Mouse (Mus musculus): Measurements from ENCODE around the gene Mif4gd. TPM values are rescaled to one million over a fixed set of nuclear protein-coding genes. Genes with fewer than 3 reads are reported as not detected.

The Mif4gd gene
- polyA plus RNA-seq, 1 experiment from 2014 or later, result 12.0 TPM

DNA sequence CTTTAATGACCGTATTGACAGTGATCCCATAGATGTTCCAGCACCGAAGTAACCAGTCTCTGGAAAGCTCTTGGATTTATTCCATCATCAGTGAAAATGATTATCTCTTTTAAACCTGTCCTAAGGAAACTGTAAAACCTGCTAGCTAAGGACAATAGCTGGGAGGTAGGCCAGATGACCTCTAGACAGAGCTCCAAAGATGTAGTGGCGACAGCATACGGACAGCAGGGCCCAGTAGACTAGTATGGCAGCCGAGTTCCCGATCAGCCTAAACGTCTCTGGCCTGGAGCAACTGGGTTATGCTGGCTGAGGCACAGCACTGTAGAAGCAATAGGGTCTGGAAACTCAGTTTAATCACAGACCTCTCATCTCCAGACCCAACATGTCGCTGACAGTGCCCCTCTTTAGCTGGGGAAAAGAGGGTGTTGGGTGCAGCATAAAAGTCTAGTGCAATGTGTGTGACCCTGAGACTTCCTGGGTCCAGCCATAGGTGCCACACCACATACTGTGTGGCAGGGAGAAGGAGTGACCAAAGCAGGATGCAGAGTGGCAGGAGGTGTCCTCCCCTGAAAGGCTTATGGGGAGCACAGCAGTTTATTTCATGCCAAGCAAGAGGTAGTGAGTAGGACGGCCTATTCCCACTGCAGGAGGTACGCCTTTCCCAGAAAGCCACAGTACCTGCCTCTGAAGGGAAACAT lies 28.2 kb downstream of the Mif4gd start:
- Histone ChIP-seq H3K27ac (no peak overlapping the region), H3K4me3 (no peak overlapping the region), H3K9me3 (replicated peaks) (no peaks in the 10 kb centered on the region), H3K9ac (no peak overlapping the region), H3K4me2 (replicated peaks) (no peak overlapping the region), H3K27me3 (no peaks in the 10 kb centered on the region), H3K4me1 (no peaks in the 10 kb centered on the region), H3K36me3 (peaks cover 91% of the 10 kb centered on the region)
- WGBS, result 91% methylated on average over 10 of the region's 10 CpGs
- no peak for ATAC-seq (ENCODE audit: low FRiP score)

DNA sequence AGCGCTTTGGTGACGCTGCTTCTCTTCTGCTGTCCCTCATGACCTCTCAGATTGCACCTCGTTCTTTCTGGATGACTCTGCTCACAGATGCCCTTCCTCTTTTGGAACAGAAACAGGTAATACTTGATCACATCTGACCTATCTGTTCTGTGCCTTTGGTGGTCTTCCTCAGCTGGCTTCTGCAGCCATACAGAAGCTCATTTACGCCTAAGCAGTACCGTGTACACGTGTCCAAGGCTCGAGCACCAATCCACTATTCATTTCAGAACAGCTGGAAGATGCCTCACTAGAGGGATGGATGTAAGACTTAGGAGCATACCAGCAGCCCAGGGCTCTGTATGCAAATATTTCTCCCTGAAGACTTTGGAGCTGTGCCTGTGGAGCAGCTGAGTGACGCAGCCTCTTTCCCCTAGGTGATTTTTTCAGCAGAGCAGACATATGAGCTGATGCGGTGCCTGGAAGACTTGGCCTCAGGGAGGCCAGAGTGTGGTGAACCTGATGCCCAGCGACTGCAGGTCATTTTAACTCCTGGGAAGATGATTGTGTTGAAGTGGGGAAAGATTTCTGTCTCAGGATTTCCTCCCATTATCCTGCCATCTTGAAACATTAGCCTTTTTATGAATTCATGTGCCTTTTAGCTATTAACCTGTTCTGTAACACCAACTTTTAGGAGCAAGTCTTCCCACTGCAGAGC lies 29.7 kb downstream of the Mif4gd start:
- Histone ChIP-seq H3K36me3 (peaks cover 92% of the 10 kb centered on the region), H3K9ac (no peak overlapping the region), H3K27me3 (no peaks in the 10 kb centered on the region), H3K4me2 (replicated peaks) (no peak overlapping the region), H3K27ac (no peak overlapping the region), H3K9me3 (replicated peaks) (no peaks in the 10 kb centered on the region), H3K4me3 (no peak overlapping the region), H3K4me1 (no peaks in the 10 kb centered on the region)
- 83% methylated on average over 10 of the region's 10 CpGs for WGBS
- no peak for ATAC-seq (ENCODE audit: low FRiP score)

DNA sequence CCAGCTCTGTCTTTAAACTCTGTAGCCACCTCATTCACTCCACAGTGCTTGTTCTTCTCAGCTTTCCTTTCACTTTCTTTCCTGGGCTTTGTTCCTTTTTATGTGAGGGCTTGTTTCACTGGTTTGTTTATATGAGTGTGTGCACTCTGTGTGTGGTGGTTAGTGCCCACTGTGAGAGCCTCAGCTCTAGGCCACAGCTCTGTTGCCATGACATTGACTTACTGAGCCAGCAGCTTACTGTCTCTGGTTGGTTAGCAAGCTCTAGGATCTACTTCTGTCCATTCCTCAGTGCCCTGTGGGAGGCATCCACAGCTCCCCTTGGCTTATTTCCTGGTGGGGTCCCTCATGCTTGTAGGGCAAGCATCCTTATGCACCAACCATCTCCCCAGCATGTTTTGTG lies 33.7 kb downstream of the Mif4gd start:
- no peak for ATAC-seq (ENCODE audit: low FRiP score)
- H3K27me3 ChIP-seq, result no peaks in the 10 kb centered on the region
- no peak overlapping the region for H3K9ac ChIP-seq
- no peak overlapping the region for H3K4me3 ChIP-seq
- H3K36me3 ChIP-seq, result peaks cover 69% of the 10 kb centered on the region
- no peaks in the 10 kb centered on the region for H3K4me1 ChIP-seq
- H3K4me2 ChIP-seq (replicated peaks), result no peak overlapping the region
- H3K9me3 ChIP-seq (replicated peaks), result no peaks in the 10 kb centered on the region
- H3K27ac ChIP-seq, result no peak overlapping the region

DNA sequence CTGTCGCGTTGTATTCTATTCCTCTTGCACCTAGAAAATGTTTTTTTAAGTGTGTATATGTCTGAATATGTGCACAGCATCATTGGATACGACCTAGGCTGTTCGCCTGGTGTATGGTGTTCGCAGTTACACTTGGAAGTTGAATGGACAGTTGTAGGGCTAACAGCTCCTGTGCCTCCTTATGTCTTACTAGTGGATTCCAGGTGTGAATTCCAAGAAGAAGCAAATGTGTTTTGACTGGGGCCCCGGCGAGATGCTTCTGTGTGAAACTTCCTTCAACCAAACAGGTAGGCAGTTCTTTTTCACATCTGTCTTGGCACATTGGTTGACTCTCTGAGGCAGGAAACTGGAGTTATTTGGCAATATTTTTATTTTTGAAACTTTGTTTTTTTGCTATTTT lies 47.8 kb downstream of the Mif4gd start:
- peaks cover 12% of the 10 kb centered on the region for H3K4me1 ChIP-seq
- 21% methylated on average over 7 of the region's 7 CpGs for WGBS
- ATAC-seq (ENCODE audit: low FRiP score), result no peak
- no peaks in the 10 kb centered on the region for H3K9me3 ChIP-seq (replicated peaks)
- no peaks in the 10 kb centered on the region for H3K27me3 ChIP-seq
- peak overlapping the region; percentile 64 for H3K4me2 ChIP-seq (replicated peaks)
- peaks cover 34% of the 10 kb centered on the region for H3K36me3 ChIP-seq
- no peak overlapping the region for H3K27ac ChIP-seq
- H3K4me3 ChIP-seq, result peak overlapping the region; percentile 74
- H3K9ac ChIP-seq, result peak overlapping the region; percentile 72

GRCm38 (mm10) chr11:115564064-115564809 lies 48.5 kb downstream of the Mif4gd start, which contains the start of gene Nup85:
Nup85 (plus strand) TSS chr11:115564434.
- H3K27ac ChIP-seq, result peak within 1 kb of the TSS; percentile 85
- peaks cover 27% of the 10 kb centered on the region for H3K36me3 ChIP-seq
- ATAC-seq (ENCODE audit: low FRiP score), result peak; percentile 84
- H3K9me3 ChIP-seq (replicated peaks), result no peaks in the 10 kb centered on the region
- peak within 1 kb of the TSS; percentile 74 for H3K4me3 ChIP-seq
- peaks cover 12% of the 10 kb centered on the region for H3K4me1 ChIP-seq
- under 1% methylated on average over 42 of the region's 42 CpGs for WGBS
- H3K27me3 ChIP-seq, result no peaks in the 10 kb centered on the region
- H3K9ac ChIP-seq, result peak within 1 kb of the TSS; percentile 72
- H3K4me2 ChIP-seq (replicated peaks), result peak within 1 kb of the TSS; percentile 64

DNA sequence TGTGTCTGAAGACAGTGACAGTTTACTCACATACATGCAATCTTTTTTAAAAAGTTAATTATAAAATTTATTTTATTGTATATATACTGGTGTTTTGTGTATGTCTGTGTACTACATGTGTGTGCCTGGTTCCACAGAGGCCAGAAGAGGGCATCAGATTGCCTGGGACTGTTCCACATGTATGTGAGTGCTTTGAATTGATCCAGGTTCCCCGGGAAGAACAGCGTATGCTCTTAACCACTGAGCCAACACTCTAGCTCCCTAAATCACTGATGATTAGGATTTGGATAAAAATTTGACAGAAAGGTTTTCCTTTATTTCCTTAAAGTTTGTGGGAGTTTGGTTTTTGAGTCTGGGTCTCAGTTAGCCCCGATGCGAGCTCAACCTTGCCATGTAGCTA lies 49.4 kb downstream of the Mif4gd start:
- H3K4me3 ChIP-seq, result peak overlapping the region; percentile 74
- H3K9me3 ChIP-seq (replicated peaks), result no peaks in the 10 kb centered on the region
- H3K36me3 ChIP-seq, result peaks cover 19% of the 10 kb centered on the region
- H3K4me1 ChIP-seq, result peaks cover 12% of the 10 kb centered on the region
- H3K4me2 ChIP-seq (replicated peaks), result peak overlapping the region; percentile 64
- 42% methylated on average over 4 of the region's 4 CpGs for WGBS
- H3K27me3 ChIP-seq, result no peaks in the 10 kb centered on the region
- no peak for ATAC-seq (ENCODE audit: low FRiP score)
- H3K9ac ChIP-seq, result peak overlapping the region; percentile 72
- peak overlapping the region; percentile 85; the same call in 1 of the 2 replicates for H3K27ac ChIP-seq

Other genes with a start within 250 kb of the Mif4gd start
- 26.5 and 28.0 TPM in 2 replicates for gene Hid1, start 245.2 kb downstream of the Mif4gd start, polyA plus RNA-seq (2016; fragmentation: Nextera tagmentation; extraction: Ambion mirVana)
- gene Cdr2l, start 231.1 kb downstream of the Mif4gd start, polyA plus RNA-seq (2016; fragmentation: Nextera tagmentation; extraction: Ambion mirVana), result 27.6 and 28.8 TPM in 2 replicates
- 180 and 190 TPM in 2 replicates for gene Mrpl58, start 209.2 kb downstream of the Mif4gd start, polyA plus RNA-seq (2016; fragmentation: Nextera tagmentation; extraction: Ambion mirVana)
- 810 and 835 TPM in 2 replicates for gene Atp5h, start 193.0 kb downstream of the Mif4gd start, polyA plus RNA-seq (2016; fragmentation: Nextera tagmentation; extraction: Ambion mirVana)
- gene Kctd2, start 192.8 kb downstream of the Mif4gd start, polyA plus RNA-seq (2016; fragmentation: Nextera tagmentation; extraction: Ambion mirVana), result 30.0 and 33.0 TPM in 2 replicates
- gene Trim80, start 172.4 kb downstream of the Mif4gd start, polyA plus RNA-seq (2016; fragmentation: Nextera tagmentation; extraction: Ambion mirVana), result 0.20 TPM in 1 of 2 replicates, not detected in the other
- not detected in 2 replicates for gene Slc16a5, start 150.5 kb downstream of the Mif4gd start, polyA plus RNA-seq (2016; fragmentation: Nextera tagmentation; extraction: Ambion mirVana)
- 10.2 and 15.2 TPM in 2 replicates for gene Armc7, start 137.3 kb downstream of the Mif4gd start, polyA plus RNA-seq (2016; fragmentation: Nextera tagmentation; extraction: Ambion mirVana)
- gene Nt5c, start 121.1 kb downstream of the Mif4gd start, polyA plus RNA-seq (2016; fragmentation: Nextera tagmentation; extraction: Ambion mirVana), result 81.5 and 86.5 TPM in 2 replicates
- 953 and 959 TPM in 2 replicates for gene Jpt1, start 98.6 kb downstream of the Mif4gd start, polyA plus RNA-seq (2016; fragmentation: Nextera tagmentation; extraction: Ambion mirVana)
- gene Sumo2, start 76.7 kb downstream of the Mif4gd start, polyA plus RNA-seq (2016; fragmentation: Nextera tagmentation; extraction: Ambion mirVana), result 1,185 and 1,202 TPM in 2 replicates
- 139 and 144 TPM in 2 replicates for gene Nup85, start 48.5 kb downstream of the Mif4gd start, polyA plus RNA-seq (2016; fragmentation: Nextera tagmentation; extraction: Ambion mirVana)
- 86.0 and 86.6 TPM in 2 replicates for gene Mrps7, start 9.0 kb downstream of the Mif4gd start, polyA plus RNA-seq (2016; fragmentation: Nextera tagmentation; extraction: Ambion mirVana)
- 30.3 and 33.7 TPM in 2 replicates for gene Gga3, start 8.9 kb downstream of the Mif4gd start, polyA plus RNA-seq (2016; fragmentation: Nextera tagmentation; extraction: Ambion mirVana)
- 24.7 and 26.5 TPM in 2 replicates for gene Slc25a19, start 15.3 kb upstream of the Mif4gd start, polyA plus RNA-seq (2016; fragmentation: Nextera tagmentation; extraction: Ambion mirVana)
- gene Grb2, start 95.6 kb upstream of the Mif4gd start, polyA plus RNA-seq (2016; fragmentation: Nextera tagmentation; extraction: Ambion mirVana), result 151 and 164 TPM in 2 replicates
- gene Tmem94, start 152.5 kb upstream of the Mif4gd start, polyA plus RNA-seq (2016; fragmentation: Nextera tagmentation; extraction: Ambion mirVana), result 41.6 and 42.1 TPM in 2 replicates
- 17.2 and 17.9 TPM in 2 replicates for gene Caskin2, start 200.7 kb upstream of the Mif4gd start, polyA plus RNA-seq (2016; fragmentation: Nextera tagmentation; extraction: Ambion mirVana)
- 27.1 and 28.8 TPM in 2 replicates for gene Tsen54, start 201.8 kb upstream of the Mif4gd start, polyA plus RNA-seq (2016; fragmentation: Nextera tagmentation; extraction: Ambion mirVana)
- 4.0 and 6.1 TPM in 2 replicates for gene Llgl2, start 211.1 kb upstream of the Mif4gd start, polyA plus RNA-seq (2016; fragmentation: Nextera tagmentation; extraction: Ambion mirVana)
- 0.05 and 0.12 TPM in 2 replicates for gene Myo15b, start 245.4 kb upstream of the Mif4gd start, polyA plus RNA-seq (2016; fragmentation: Nextera tagmentation; extraction: Ambion mirVana)

All from hindbrain, embryonic 12.5 days (tissue).